Mouse (Mus musculus): Measurements from ENCODE around the gene Ctnnd2. TPM values are rescaled to one million over a fixed set of nuclear protein-coding genes. Genes with fewer than 3 reads are reported as not detected.

Ctnnd2 gene
- polyA plus RNA-seq, 1 experiment from 2014 or later: 41.4 TPM

DNA sequence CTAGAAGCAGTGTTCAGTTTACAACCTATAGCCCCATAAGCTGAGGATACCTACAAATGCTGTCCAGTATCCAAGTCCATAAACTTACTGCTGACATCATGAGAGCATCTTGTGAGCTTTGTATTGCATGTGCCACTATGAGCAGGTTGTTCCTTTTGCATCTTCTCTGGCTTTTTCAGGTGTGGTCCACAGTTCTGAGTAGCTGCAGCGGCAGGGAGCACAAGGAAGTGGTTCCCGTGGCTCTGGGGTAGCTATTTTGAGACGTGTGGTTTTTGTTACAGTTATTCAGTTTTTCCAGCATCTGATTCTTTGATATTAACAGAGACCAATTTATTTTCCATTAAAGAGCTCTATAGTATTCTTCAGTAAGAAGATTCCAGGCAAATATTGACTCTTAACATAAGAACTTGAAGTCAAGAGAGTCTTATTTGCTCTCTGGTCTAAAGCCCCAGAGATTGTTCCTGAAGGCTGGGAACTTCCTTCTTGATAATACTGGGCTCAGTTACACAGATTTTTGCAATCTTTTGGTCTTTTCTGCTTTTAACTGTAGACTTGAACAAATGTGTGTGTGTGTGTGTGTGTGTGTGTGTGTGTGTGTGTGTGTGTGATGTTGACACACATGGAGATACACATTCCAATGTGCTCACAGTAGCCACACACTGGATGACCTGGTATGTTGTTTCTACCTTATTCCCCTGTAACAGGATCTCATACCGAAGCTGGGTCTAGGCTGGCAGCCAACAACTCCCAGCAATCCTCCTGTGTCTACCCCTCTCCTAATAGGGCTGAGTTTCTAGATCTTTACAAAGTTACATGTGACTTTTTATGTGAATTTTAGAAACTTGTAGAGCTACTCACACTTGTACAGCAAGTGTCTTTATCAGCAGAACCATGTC, 514.1 kb downstream of the Ctnnd2 start:
- Histone ChIP-seq H3K27ac (no peak overlapping the region), H3K9me3 (no peaks in the 10 kb centered on the region), H3K36me3 (no peaks in the 10 kb centered on the region), H3K4me3 (no peak overlapping the region), H3K9ac (no peak overlapping the region), H3K27me3 (replicated peaks) (no peaks in the 10 kb centered on the region), H3K4me1 (no peaks in the 10 kb centered on the region), H3K4me2 (replicated peaks) (no peak overlapping the region)
- no peak for ATAC-seq (ENCODE audit: low FRiP score, low read depth)
- 86% methylated on average over 4 of the region's 4 CpGs for WGBS

DNA sequence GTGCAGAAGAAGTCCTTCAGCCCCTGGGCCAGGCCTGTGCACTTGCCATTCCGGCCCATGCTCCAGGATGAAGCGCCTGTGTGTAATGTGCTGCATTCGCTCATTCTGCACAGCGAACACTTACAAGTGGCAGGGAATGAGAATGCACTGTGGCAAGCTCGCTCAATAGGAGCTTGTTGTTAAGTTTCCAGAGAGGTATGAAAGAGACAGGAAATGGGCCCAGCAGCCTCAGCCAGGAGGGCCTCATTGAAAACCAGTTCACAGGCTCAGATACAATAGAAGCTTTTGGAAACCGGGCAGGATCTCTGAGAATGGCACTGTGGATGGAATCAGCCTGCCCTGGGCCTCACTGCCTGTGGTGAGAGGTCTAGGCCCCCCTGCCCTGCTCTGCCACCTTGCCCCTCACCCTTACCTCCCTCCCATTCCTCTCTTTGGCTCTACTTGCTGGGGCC, 521.4 kb downstream of the Ctnnd2 start:
- Histone ChIP-seq H3K36me3 (no peaks in the 10 kb centered on the region), H3K4me3 (no peak overlapping the region), H3K9ac (no peak overlapping the region), H3K27ac (no peak overlapping the region), H3K9me3 (no peaks in the 10 kb centered on the region), H3K4me2 (replicated peaks) (no peak overlapping the region), H3K27me3 (replicated peaks) (no peaks in the 10 kb centered on the region), H3K4me1 (peaks cover 4% of the 10 kb centered on the region; the same call in 1 of the 2 replicates)
- ATAC-seq (ENCODE audit: low FRiP score, low read depth): peak; percentile 85
- WGBS: 32% methylated on average over 6 of the region's 6 CpGs

DNA sequence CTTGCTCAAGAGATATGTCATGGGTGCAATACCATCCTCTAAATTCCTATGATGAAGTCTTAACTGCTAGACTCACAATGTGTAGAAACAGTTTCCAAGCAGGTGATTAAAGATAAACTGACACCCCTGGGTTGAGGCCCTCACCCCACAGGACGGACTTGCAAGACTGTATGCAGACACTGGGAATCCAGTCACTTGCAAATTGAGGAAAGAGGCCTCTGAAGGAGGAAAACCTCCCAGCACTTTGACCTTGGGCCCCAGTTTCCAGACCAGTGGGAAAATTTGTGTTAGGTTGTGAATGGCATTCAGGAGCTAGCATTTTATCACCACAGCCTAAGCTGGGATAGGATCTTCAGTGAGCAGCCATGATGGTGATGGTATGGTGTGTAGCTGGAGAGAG, 521.9 kb downstream of the Ctnnd2 start:
- Histone ChIP-seq H3K4me2 (replicated peaks) (no peak overlapping the region), H3K36me3 (no peaks in the 10 kb centered on the region), H3K4me1 (peaks cover 4% of the 10 kb centered on the region; the same call in 1 of the 2 replicates), H3K27ac (no peak overlapping the region), H3K9me3 (no peaks in the 10 kb centered on the region), H3K4me3 (no peak overlapping the region), H3K9ac (no peak overlapping the region), H3K27me3 (replicated peaks) (no peaks in the 10 kb centered on the region)
- WGBS: 83% methylated on average over 1 of the region's 1 CpGs
- no peak for ATAC-seq (ENCODE audit: low FRiP score, low read depth)

DNA sequence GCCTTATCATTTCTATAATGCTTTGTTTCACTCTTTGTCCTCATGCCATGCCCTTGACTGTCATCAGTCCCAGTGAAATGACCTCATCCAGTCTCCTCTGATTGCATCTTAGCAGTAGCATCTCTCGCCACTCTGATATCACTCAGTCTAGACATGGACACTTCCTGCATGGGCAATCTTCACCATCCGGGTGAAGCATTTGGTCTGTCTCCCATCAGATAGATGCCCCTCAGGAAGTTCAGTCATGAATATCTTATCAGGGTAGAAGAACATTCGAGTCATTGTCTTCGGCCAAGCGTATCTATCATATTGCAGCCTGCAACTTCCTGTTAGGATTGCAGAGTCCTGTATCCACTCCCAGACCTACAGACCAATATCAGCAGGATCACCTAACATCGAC, 523.5 kb downstream of the Ctnnd2 start:
- H3K9ac ChIP-seq: no peak overlapping the region
- H3K27ac ChIP-seq: no peak overlapping the region
- H3K4me1 ChIP-seq: peaks cover 4% of the 10 kb centered on the region; the same call in 1 of the 2 replicates
- no peak for ATAC-seq (ENCODE audit: low FRiP score, low read depth)
- no peaks in the 10 kb centered on the region for H3K27me3 ChIP-seq (replicated peaks)
- H3K4me3 ChIP-seq: no peak overlapping the region
- H3K9me3 ChIP-seq: no peaks in the 10 kb centered on the region
- no peaks in the 10 kb centered on the region for H3K36me3 ChIP-seq
- WGBS: 95% methylated on average over 6 of the region's 6 CpGs
- no peak overlapping the region for H3K4me2 ChIP-seq (replicated peaks)

DNA sequence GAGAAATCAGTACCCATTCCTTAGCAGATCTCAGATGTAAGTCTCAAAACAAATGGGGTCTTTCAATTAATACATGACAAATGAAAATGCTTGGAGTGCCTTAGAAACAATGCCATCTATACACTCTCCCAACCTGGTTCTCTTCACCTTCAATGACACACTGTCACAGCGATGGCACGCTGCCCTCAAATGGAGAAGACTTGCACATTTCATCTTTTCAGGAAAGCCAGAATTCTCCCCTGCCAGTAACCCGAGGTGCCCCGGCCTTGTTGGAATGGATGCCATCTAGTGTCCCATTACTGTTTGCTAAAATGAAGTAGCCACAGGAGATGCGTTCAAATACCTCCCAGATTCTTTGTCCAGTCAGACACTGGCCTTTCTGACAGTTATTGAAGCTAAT, 525.0 kb downstream of the Ctnnd2 start:
- 79% methylated on average over 5 of the region's 5 CpGs for WGBS
- Histone ChIP-seq H3K4me2 (replicated peaks) (no peak overlapping the region), H3K27me3 (replicated peaks) (no peaks in the 10 kb centered on the region), H3K27ac (no peak overlapping the region), H3K4me1 (peaks cover 4% of the 10 kb centered on the region; the same call in 1 of the 2 replicates), H3K9me3 (no peaks in the 10 kb centered on the region), H3K9ac (no peak overlapping the region), H3K36me3 (no peaks in the 10 kb centered on the region), H3K4me3 (no peak overlapping the region)
- no peak for ATAC-seq (ENCODE audit: low FRiP score, low read depth)

DNA sequence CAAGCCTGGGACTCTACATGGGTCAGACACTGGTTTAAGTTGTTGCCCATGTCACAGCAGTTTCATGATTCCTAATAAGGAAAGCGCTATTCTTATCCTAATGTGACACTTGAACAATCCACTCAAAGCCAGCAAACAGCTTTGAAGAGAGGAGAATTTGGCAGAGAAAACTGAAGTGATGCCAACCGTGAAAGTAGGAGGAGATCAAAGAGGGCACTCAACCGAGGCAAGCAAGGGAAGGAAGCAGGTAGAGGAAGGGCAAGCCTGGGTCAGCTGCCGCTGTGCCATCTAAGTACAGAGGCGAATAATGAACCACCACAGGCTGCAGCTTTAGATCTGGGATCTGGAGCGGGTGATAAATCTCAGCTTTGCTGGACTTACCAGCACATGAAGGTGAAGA, 528.4 kb downstream of the Ctnnd2 start:
- Histone ChIP-seq H3K9me3 (no peaks in the 10 kb centered on the region), H3K4me1 (no peaks in the 10 kb centered on the region), H3K27ac (no peak overlapping the region), H3K4me2 (replicated peaks) (no peak overlapping the region), H3K27me3 (replicated peaks) (no peaks in the 10 kb centered on the region), H3K36me3 (no peaks in the 10 kb centered on the region), H3K4me3 (no peak overlapping the region), H3K9ac (no peak overlapping the region)
- WGBS: 80% methylated on average over 6 of the region's 6 CpGs
- ATAC-seq (ENCODE audit: low FRiP score, low read depth): no peak

DNA sequence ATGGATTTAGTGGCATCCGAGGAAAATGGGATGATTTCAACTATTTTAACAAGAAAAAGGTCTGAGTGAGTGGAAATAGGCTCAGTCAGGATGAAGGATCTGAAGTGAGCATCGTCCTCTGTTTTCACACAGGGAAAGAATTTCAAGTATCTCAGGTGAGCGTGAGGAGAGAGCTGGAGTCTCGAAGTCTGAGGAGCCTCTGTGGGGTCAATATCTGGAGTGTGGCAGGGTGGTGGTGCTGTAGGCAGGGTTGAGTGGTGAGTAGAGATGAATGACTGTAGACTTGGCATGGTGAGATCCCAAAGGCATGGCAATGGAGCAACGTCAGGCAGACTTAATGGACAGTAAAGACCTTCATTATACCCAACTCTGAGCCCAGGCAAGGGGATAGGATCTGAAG, 529.2 kb downstream of the Ctnnd2 start:
- ATAC-seq (ENCODE audit: low FRiP score, low read depth): no peak
- Histone ChIP-seq H3K36me3 (no peaks in the 10 kb centered on the region), H3K27me3 (replicated peaks) (no peaks in the 10 kb centered on the region), H3K27ac (no peak overlapping the region), H3K4me1 (no peaks in the 10 kb centered on the region), H3K9ac (no peak overlapping the region), H3K4me3 (no peak overlapping the region), H3K9me3 (no peaks in the 10 kb centered on the region), H3K4me2 (replicated peaks) (no peak overlapping the region)
- WGBS: 88% methylated on average over 5 of the region's 5 CpGs

DNA sequence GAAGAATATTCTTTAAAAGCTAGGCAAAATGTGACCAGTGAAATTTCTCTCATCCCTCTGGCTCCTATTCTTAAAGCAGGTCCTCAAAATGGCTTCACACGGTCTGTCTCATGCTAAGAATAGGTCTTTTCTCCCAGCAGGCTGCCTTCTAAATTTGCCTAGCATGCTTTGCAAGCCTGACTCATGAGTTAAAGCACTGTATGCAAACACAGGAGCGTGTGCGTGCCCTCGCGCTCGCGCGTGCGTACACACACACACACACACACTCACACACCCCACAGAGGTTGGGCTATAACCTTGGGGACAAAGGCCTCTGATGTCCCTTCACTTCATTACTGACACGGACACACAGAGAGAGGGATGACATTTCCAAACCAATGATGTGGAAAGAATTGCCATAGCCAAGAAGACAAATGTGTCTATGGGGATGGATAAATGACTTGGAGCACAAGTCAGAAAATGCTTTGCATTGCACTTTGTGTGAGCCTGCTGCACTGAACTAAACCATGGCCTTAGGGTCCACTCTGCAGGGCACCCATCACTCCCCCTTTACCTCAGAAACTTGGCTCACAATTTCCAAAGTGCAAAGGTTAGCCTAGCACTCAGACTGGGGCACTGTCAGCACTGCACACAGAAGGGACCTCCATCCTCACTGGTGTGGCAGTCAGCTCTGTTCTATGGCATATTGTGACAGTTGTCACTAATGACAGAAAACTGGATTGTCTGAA, 536.8 kb downstream of the Ctnnd2 start:
- WGBS: 62% methylated on average over 10 of the region's 10 CpGs
- H3K4me3 ChIP-seq: no peak overlapping the region
- ATAC-seq (ENCODE audit: low FRiP score, low read depth): peak; percentile 86
- 0 out of 2 replicates have a peak overlapping the region, but pooled peaks have one; percentile 14 for H3K4me2 ChIP-seq (replicated peaks)
- H3K9ac ChIP-seq: no peak overlapping the region
- no peaks in the 10 kb centered on the region for H3K9me3 ChIP-seq
- no peaks in the 10 kb centered on the region for H3K27me3 ChIP-seq (replicated peaks)
- H3K27ac ChIP-seq: peak overlapping the region; percentile 26; the same call in 1 of the 2 replicates
- no peaks in the 10 kb centered on the region for H3K36me3 ChIP-seq
- H3K4me1 ChIP-seq: no peaks in the 10 kb centered on the region; the same call in 1 of the 2 replicates

DNA sequence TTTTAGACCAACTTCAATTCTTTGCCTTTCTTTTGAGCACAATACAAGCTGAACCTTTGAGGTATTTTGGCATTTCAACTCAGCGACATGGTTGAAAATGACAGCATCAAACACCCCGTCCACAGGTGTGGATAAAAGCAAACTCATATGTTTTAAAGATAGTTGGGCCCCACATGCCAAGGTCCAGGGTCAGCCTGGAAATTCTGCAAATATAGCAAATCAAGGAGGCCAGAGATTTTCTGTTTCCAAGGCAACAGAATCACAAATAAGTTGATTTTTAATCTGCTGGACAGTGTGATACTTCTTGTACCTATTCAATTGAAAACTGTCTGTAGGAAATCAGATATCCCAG, 537.3 kb downstream of the Ctnnd2 start:
- Histone ChIP-seq H3K9ac (no peak overlapping the region), H3K4me3 (no peak overlapping the region), H3K27ac (no peak overlapping the region), H3K9me3 (no peaks in the 10 kb centered on the region), H3K36me3 (no peaks in the 10 kb centered on the region), H3K4me1 (no peaks in the 10 kb centered on the region; the same call in 1 of the 2 replicates), H3K4me2 (replicated peaks) (no peak overlapping the region), H3K27me3 (replicated peaks) (no peaks in the 10 kb centered on the region)
- 91% methylated on average over 2 of the region's 2 CpGs for WGBS
- no peak for ATAC-seq (ENCODE audit: low FRiP score, low read depth)

DNA sequence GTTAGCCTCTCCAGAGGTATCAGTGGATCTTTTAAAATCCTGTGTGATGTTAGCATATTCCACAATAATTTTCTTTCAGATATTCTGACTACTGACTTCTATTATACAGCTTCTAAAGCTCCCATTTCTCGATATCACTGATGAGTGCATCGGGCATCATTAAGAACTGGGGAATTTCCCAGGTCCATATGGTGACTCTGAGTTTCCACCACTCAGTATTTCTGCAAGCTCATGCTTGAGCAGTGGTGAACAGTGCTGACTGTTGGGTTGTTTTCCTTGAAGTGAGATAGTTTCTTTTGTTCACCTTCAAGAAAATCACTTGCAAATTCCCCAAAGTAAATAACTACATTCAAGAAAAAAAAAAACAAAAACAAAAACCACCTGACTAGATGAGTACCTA, 542.4 kb downstream of the Ctnnd2 start:
- H3K36me3 ChIP-seq: no peaks in the 10 kb centered on the region
- no peaks in the 10 kb centered on the region for H3K4me1 ChIP-seq
- H3K9ac ChIP-seq: no peak overlapping the region
- H3K27ac ChIP-seq: no peak overlapping the region
- WGBS: 92% methylated on average over 2 of the region's 2 CpGs
- ATAC-seq (ENCODE audit: low FRiP score, low read depth): no peak
- no peaks in the 10 kb centered on the region for H3K27me3 ChIP-seq (replicated peaks)
- no peak overlapping the region for H3K4me2 ChIP-seq (replicated peaks)
- H3K9me3 ChIP-seq: no peaks in the 10 kb centered on the region
- no peak overlapping the region for H3K4me3 ChIP-seq

DNA sequence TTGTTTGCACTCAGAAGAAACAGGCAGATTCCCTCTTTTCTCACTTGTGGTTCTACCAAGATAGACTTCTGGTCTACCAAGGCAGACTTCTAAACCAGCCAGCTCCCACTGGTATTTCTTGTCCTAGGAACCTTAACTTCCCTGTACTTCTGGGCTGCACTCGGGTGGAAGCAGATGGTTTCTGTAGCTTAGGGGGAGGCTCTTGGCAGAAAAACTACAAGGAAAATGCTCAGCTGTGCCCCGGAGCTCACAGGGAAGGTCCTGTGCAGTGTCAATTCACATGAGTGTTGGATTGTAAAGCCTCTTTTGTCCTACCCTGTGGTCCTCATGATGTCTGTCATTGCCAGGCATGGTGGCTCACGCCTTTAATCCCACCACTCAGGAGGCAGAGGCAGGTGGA, 546.4 kb downstream of the Ctnnd2 start:
- Histone ChIP-seq H3K9ac (no peak overlapping the region), H3K9me3 (no peaks in the 10 kb centered on the region), H3K4me1 (no peaks in the 10 kb centered on the region), H3K27ac (no peak overlapping the region), H3K4me2 (replicated peaks) (no peak overlapping the region), H3K4me3 (no peak overlapping the region), H3K27me3 (replicated peaks) (no peaks in the 10 kb centered on the region), H3K36me3 (no peaks in the 10 kb centered on the region)
- 86% methylated on average over 3 of the region's 3 CpGs for WGBS
- ATAC-seq (ENCODE audit: low FRiP score, low read depth): no peak

DNA sequence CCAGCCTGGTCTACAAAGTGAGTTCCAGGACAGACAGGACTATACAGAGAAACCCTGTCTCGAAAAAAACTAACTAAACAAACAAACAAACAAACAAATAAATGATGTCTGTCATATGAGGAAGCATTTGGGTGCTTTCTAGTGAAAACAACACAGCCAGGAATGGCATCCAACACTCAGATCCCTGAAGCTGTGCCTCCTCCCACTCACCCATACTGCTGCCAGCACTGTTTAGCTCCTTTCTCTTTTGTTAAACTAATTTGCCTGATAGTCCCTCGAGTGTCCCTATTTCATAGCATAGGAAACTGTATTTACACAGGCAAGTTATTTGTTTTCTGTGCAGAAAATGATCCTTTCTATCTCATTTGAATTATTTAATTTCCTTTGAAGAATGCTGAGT, 546.8 kb downstream of the Ctnnd2 start:
- 83% methylated on average over 2 of the region's 2 CpGs for WGBS
- ATAC-seq (ENCODE audit: low FRiP score, low read depth): no peak
- H3K4me2 ChIP-seq (replicated peaks): no peak overlapping the region

More for the DNA sequence above, 546.8 kb downstream of the Ctnnd2 start:
- Histone ChIP-seq H3K4me3 (no peak overlapping the region), H3K9me3 (no peaks in the 10 kb centered on the region), H3K27ac (no peak overlapping the region), H3K9ac (no peak overlapping the region), H3K36me3 (no peaks in the 10 kb centered on the region), H3K4me1 (no peaks in the 10 kb centered on the region), H3K27me3 (replicated peaks) (no peaks in the 10 kb centered on the region)
